In genomic region chr6:60829282-60829891, GRCm38 (mm10) we compare ENCODE assay signal across 9 mouse cellular contexts. TPM values are rescaled to one million over a fixed set of nuclear protein-coding genes. Genes with fewer than 3 reads are reported as not detected.
A peak's percentile ranks its signal among the peaks of the same experiment; 100 is the strongest.
DNase-seq lines count a peak whose midpoint lies in the region; ATAC-seq lines count a peak whose summit lies in the region.
"Had no signal": no experiment of that assay in that cellular context is flagged by ENCODE, and none has a peak within 500 bp of the region (broad histone marks: within the 10 kb centered on the region; RNA-seq: fewer than 3 reads in every experiment).

TSS of gene Snca (minus strand) at chr6:60829855.

- no peaks in the 10 kb centered on the region for H3K9me3 ChIP-seq in heart, embryonic 10.5 days
- no peaks in the 10 kb centered on the region for H3K9me3 ChIP-seq in liver, embryonic 13.5 days (replicated peaks)

- peak within 1 kb of the TSS; percentile 64 for H3K4me3 ChIP-seq in heart, embryonic 10.5 days
- H3K4me3 ChIP-seq in liver, embryonic 13.5 days (replicated peaks): peak within 1 kb of the TSS; percentile 84

- DNase-seq in heart, embryonic 10.5 days (ENCODE audit: low spot score): no peak
- no peak for DNase-seq in heart, postnatal 10 days
- DNase-seq in cerebellum, postnatal 14 days: peak; percentile 56 to 58
- peak; percentile 21 to 25 for DNase-seq in frontal cortex, postnatal 25 days (ENCODE audit: low spot score in 2 of 2)
- peak; percentile 8 to 31 for DNase-seq in kidney, postnatal 36 days
- peak; percentile 3 for DNase-seq in liver, embryonic 13.5 days
- DNase-seq in right cerebral cortex, postnatal 10 days (ENCODE audit: low spot score in 2 of 2): peak; percentile 69 to 77
- no peak for DNase-seq in gastrocnemius, adult 8-10 months (ENCODE audit: low spot score in 2 of 2)

- peaks cover 4% of the 10 kb centered on the region; the same call in 1 of the 2 replicates for H3K27me3 ChIP-seq in heart, embryonic 10.5 days (ENCODE audit: insufficient read depth, poor library complexity, severe bottlenecking)
- peaks cover 8% of the 10 kb centered on the region for H3K27me3 ChIP-seq in liver, embryonic 13.5 days
- H3K27me3 ChIP-seq: CH12.LX had no signal

- H3K36me3 ChIP-seq in heart, embryonic 10.5 days: no peaks in the 10 kb centered on the region
- peaks cover 9% of the 10 kb centered on the region for H3K36me3 ChIP-seq in liver, embryonic 13.5 days

- H3K4me1 ChIP-seq in heart, embryonic 10.5 days: peaks cover 12% of the 10 kb centered on the region; the same call in 1 of the 2 replicates
- H3K4me1 ChIP-seq in liver, embryonic 13.5 days (replicated peaks): peaks cover 35% of the 10 kb centered on the region

- peak within 1 kb of the TSS; percentile 95 for H3K9ac ChIP-seq in liver, embryonic 13.5 days

- H3K27ac ChIP-seq in heart, embryonic 10.5 days: peak within 1 kb of the TSS; percentile 86
- H3K27ac ChIP-seq in liver, embryonic 13.5 days: peak within 1 kb of the TSS; percentile 99

- intact Hi-C loops in heart, postnatal 10 days (cut with DNase I): no loop called here

- no peak; the same call in 1 of the 2 replicates for ATAC-seq in liver, embryonic 13.5 days (ENCODE audit: low read depth)

- 3% methylated on average over 14 of the region's 14 CpGs for WGBS in heart, embryonic 10.5 days
- 6% methylated on average over 14 of the region's 14 CpGs for WGBS in liver, embryonic 13.5 days (ENCODE audit: insufficient replicate concordance)

- H3K4me2 ChIP-seq in liver, embryonic 13.5 days: peak within 1 kb of the TSS; percentile 90

RNA-seq across cellular contexts. Expression of gene Snca, which starts in this region (rescaled TPM):
- polyA plus RNA-seq in heart, embryonic 10.5 days (2016; fragmentation: Nextera tagmentation; extraction: Ambion mirVana): 24.2 and 27.7 TPM in 2 replicates
- total RNA-seq in heart, postnatal 10 days (2021): 10 to 100 TPM in 1 of 2 experiments, 1 to 10 TPM in 1; 8.7 to 19.3 TPM
- polyA plus RNA-seq in liver, embryonic 13.5 days (2015; fragmentation: Nextera tagmentation; extraction: Ambion mirVana): 425 and 465 TPM in 2 replicates
- total RNA-seq in gastrocnemius, adult 8-10 months (2022): under 1 TPM; 0.27 to 0.81 (median 0.50) TPM
- total RNA-seq: CH12.LX had no signal

Comparison
In these comparisons a context has a peak if more than half of its experiments do, and no peak if none do; other contexts are left out.
1. RNA of gene Snca (total RNA-seq): 8.7 to 19.3 TPM in heart, postnatal 10 days; 0.27 to 0.81 TPM in gastrocnemius, adult 8-10 months; every median in the first group is over 4 times any median in the second.
2. RNA of gene Snca (polyA plus RNA-seq): 425 to 465 TPM in liver, embryonic 13.5 days; 24.2 to 27.7 TPM in heart, embryonic 10.5 days; every median in the first group is over 10 times any median in the second.
3. DNase-seq: peak in cerebellum, postnatal 14 days (2 of 2), frontal cortex, postnatal 25 days (2 of 2), kidney, postnatal 36 days (2 of 2), liver, embryonic 13.5 days (single experiment) and right cerebral cortex, postnatal 10 days (2 of 2); none in heart, embryonic 10.5 days (single experiment), heart, postnatal 10 days (0 of 2) and gastrocnemius, adult 8-10 months (0 of 2).